Mouse (Mus musculus): ENCODE measurements around the gene Thpo.

Thpo gene

GRCm38 (mm10) chr16:20733731-20734730 lies at the start of gene Thpo:
TSS of gene Thpo (minus strand) at chr16:20734511.
- no peak for DNase-seq (ENCODE audit: low spot score in 2 of 2)

- DNase-seq (ENCODE audit: low spot score in 2 of 2): no peak
Measured at GRCm38 (mm10) chr16:20783891-20784290, 49.6 kb upstream of the Thpo start.

- no peak for DNase-seq (ENCODE audit: low spot score in 2 of 2)
Measured at GRCm38 (mm10) chr16:20781101-20781630, 46.9 kb upstream of the Thpo start.

- DNase-seq (ENCODE audit: low spot score in 2 of 2): no peak
Measured at GRCm38 (mm10) chr16:20779846-20780245, 45.5 kb upstream of the Thpo start.

- DNase-seq (ENCODE audit: low spot score in 2 of 2): no peak
Measured at GRCm38 (mm10) chr16:20775021-20775420, 40.7 kb upstream of the Thpo start.

GRCm38 (mm10) chr16:20765244-20765643 lies 30.9 kb upstream of the Thpo start:
- peak in 1 of 2 experiments; percentile 23 for DNase-seq (ENCODE audit: low spot score in 2 of 2)

- DNase-seq (ENCODE audit: low spot score in 2 of 2): peak in 1 of 2 experiments; percentile 28
Measured at GRCm38 (mm10) chr16:20761681-20762080, 27.4 kb upstream of the Thpo start.

- DNase-seq (ENCODE audit: low spot score in 2 of 2): no peak
Measured at GRCm38 (mm10) chr16:20757385-20757784, 23.1 kb upstream of the Thpo start.

GRCm38 (mm10) chr16:20756052-20756451 lies 21.7 kb upstream of the Thpo start:
- no peak for DNase-seq (ENCODE audit: low spot score in 2 of 2)

- no peak for DNase-seq (ENCODE audit: low spot score in 2 of 2)
Measured at GRCm38 (mm10) chr16:20750518-20750917, 16.2 kb upstream of the Thpo start.

GRCm38 (mm10) chr16:20746641-20747040 lies 12.3 kb upstream of the Thpo start:
- DNase-seq (ENCODE audit: low spot score in 2 of 2): no peak

- no peak for DNase-seq (ENCODE audit: low spot score in 2 of 2)
Measured at GRCm38 (mm10) chr16:20739845-20740244, 5.5 kb upstream of the Thpo start.

GRCm38 (mm10) chr16:20736823-20737222 lies 2.5 kb upstream of the Thpo start:
- no peak for DNase-seq (ENCODE audit: low spot score in 2 of 2)

GRCm38 (mm10) chr16:20736168-20736567 lies 1.9 kb upstream of the Thpo start:
- DNase-seq (ENCODE audit: low spot score in 2 of 2): no peak

- no peak for DNase-seq (ENCODE audit: low spot score in 2 of 2)
Measured at GRCm38 (mm10) chr16:20735651-20736050, 1.3 kb upstream of the Thpo start.

GRCm38 (mm10) chr16:20732925-20733730 lies 1.2 kb downstream of the Thpo start, which contains the start of gene Chrd:
TSS of gene Chrd (plus strand) at chr16:20733127.
- DNase-seq (ENCODE audit: low spot score in 2 of 2): no peak

GRCm38 (mm10) chr16:20732251-20732924 lies 1.9 kb downstream of the Thpo start:
- no peak for DNase-seq (ENCODE audit: low spot score in 2 of 2)

GRCm38 (mm10) chr16:20731688-20732087 lies 2.6 kb downstream of the Thpo start:
- DNase-seq (ENCODE audit: low spot score in 2 of 2): no peak

- DNase-seq (ENCODE audit: low spot score in 2 of 2): no peak
Measured at GRCm38 (mm10) chr16:20730293-20730711, 4.0 kb downstream of the Thpo start.

- no peak for DNase-seq (ENCODE audit: low spot score in 2 of 2)
Measured at GRCm38 (mm10) chr16:20726384-20726783, 7.9 kb downstream of the Thpo start.

- DNase-seq (ENCODE audit: low spot score in 2 of 2): no peak
Measured at GRCm38 (mm10) chr16:20725750-20726149, 8.6 kb downstream of the Thpo start.

Data from spleen, postnatal 14 days (tissue).